Mouse (Mus musculus) WW6 (cell line): ENCODE results near the gene Hspa13.

Experiments used
- DNase-seq: peaks from one replicate; pipeline ENCODE4 v3.0.0-alpha.2; 2013; ENCODE audit warnings: low read depth, low spot score

Hspa13 gene

GRCm38 (mm10) chr16:75766388-75767249, at the start of gene Hspa13:
Gene Hspa13, minus strand, starts transcription at chr16:75767104.
- peak; percentile 81 for DNase-seq

GRCm38 (mm10) chr16:75779271-75779670, 12.4 kb upstream of the Hspa13 start:
- no peak for DNase-seq

GRCm38 (mm10) chr16:75773222-75773621, 6.3 kb upstream of the Hspa13 start:
- DNase-seq, result no peak

- DNase-seq, result no peak
Observed at GRCm38 (mm10) chr16:75767250-75768002, 522 bp upstream of the Hspa13 start.

GRCm38 (mm10) chr16:75752876-75753275, 14.0 kb downstream of the Hspa13 start:
- no peak for DNase-seq

GRCm38 (mm10) chr16:75750103-75750502, 16.8 kb downstream of the Hspa13 start:
- no peak for DNase-seq

- no peak for DNase-seq
Observed at GRCm38 (mm10) chr16:75748926-75749325, 18.0 kb downstream of the Hspa13 start.

- no peak for DNase-seq
Observed at GRCm38 (mm10) chr16:75744014-75744413, 22.9 kb downstream of the Hspa13 start.

GRCm38 (mm10) chr16:75717405-75718173, 49.3 kb downstream of the Hspa13 start:
- DNase-seq, result no peak

GRCm38 (mm10) chr16:75696176-75696575, 70.7 kb downstream of the Hspa13 start:
- DNase-seq, result peak; percentile 11
